In the genomic region with DNA sequence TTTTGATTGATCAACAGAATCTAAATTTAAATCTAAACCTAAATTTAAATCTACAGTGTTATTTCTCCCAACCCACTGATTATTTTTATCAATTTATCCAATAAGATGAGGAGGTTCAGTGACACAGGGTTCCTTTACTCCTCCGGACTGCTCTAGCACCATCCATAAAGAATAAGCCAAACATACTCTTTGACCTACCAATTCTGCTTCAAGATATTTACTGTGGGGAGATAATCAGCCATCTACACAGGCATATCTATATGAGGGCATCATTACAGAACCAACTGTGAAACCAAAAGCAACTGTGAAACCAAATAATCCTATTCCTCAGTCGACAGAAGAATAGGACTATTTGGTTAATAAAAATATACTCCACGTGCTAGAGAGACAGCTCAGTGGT, we compare ENCODE assay signal across 13 mouse cellular contexts.
"Had no signal": no experiment of that assay in that cellular context is flagged by ENCODE, and none has a peak within 500 bp of the region (broad histone marks: within the 10 kb centered on the region; RNA-seq: fewer than 3 reads in every experiment).

No protein-coding gene starts in this region.

- H3K4me3 ChIP-seq: heart, adult 2 months; heart, embryonic 13.5 days; heart, embryonic 15.5 days; hindbrain, embryonic 13.5 days; hindbrain, embryonic 15.5 days; layer of hippocampus, adult 2 months; left cerebral cortex, adult 2 months; limb, embryonic 13.5 days; limb, embryonic 15.5 days; liver, embryonic 12.5 days had no signal

- ATAC-seq: hindbrain, postnatal 0 days; liver, embryonic 12.5 days had no signal

- H3K27me3 ChIP-seq: heart, embryonic 13.5 days; heart, embryonic 15.5 days; hindbrain, embryonic 13.5 days; hindbrain, embryonic 15.5 days; limb, embryonic 13.5 days; limb, embryonic 15.5 days; liver, embryonic 12.5 days had no signal

- H3K27ac ChIP-seq: heart, adult 2 months; heart, embryonic 13.5 days; heart, embryonic 15.5 days; hindbrain, embryonic 13.5 days; hindbrain, embryonic 15.5 days; hindbrain, postnatal 0 days; layer of hippocampus, adult 2 months; left cerebral cortex, adult 2 months; limb, embryonic 13.5 days; limb, embryonic 15.5 days; liver, embryonic 12.5 days; liver, embryonic 14.5 days had no signal

- H3K9me3 ChIP-seq: heart, embryonic 13.5 days; heart, embryonic 15.5 days; hindbrain, embryonic 13.5 days; hindbrain, embryonic 15.5 days; limb, embryonic 13.5 days; limb, embryonic 15.5 days; liver, embryonic 12.5 days had no signal

- H3K36me3 ChIP-seq: heart, embryonic 13.5 days; heart, embryonic 15.5 days; hindbrain, embryonic 13.5 days; hindbrain, embryonic 15.5 days; limb, embryonic 15.5 days; liver, embryonic 12.5 days had no signal

- H3K4me2 ChIP-seq: heart, embryonic 11.5 days; heart, embryonic 13.5 days; heart, embryonic 15.5 days; hindbrain, embryonic 13.5 days; hindbrain, embryonic 15.5 days; limb, embryonic 13.5 days; limb, embryonic 15.5 days; liver, embryonic 12.5 days had no signal

- H3K4me1 ChIP-seq: heart, embryonic 15.5 days; hindbrain, embryonic 13.5 days; hindbrain, embryonic 15.5 days; liver, embryonic 12.5 days had no signal

- H3K9ac ChIP-seq: heart, embryonic 13.5 days; heart, embryonic 15.5 days; hindbrain, embryonic 13.5 days; hindbrain, embryonic 15.5 days; limb, embryonic 13.5 days; limb, embryonic 15.5 days; liver, embryonic 12.5 days; liver, embryonic 14.5 days had no signal
